Mouse (Mus musculus) ES-Bruce4 (cell line): Measurements from ENCODE around the gene C2cd2.

Source experiments
- CTCF ChIP-seq: IDR thresholded peaks from one replicate; pipeline ENCODE4 v1.8.1; 2011; ENCODE audit warnings: low read depth, low read length
- POLR2A ChIP-seq: IDR thresholded peaks from one replicate; pipeline ENCODE4 v1.8.1; 2011; ENCODE audit warnings: low read length; ENCODE audit not compliant: insufficient read depth

DNA sequence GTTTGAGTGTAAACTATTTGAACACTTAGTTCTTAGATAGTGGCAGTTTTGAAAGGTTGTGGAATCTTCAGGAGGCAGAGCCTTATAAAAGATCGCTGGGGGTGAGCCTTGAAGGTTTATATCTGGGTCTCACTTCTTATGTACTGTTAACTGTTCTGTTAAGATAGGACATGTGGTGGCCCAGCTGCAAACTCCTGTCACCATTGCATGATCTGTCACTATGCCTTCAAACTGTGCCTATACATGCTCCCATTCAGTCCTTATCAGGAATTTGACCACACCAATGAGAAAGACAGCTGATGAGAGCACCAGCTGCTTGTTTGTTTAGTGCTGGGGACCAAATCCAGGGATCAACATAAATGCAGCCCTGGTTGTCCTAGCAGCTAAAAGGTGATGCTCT, 14.9 kb upstream of the C2cd2 start:
- TF ChIP-seq POLR2A (no peak), CTCF (no peak)
